Mouse (Mus musculus) adipocyte (in vitro differentiated cells): Measurements from ENCODE around the gene Sema4c.

Source experiments
- DNase-seq: peaks from one replicate; pipeline ENCODE4 v3.0.0-alpha.2; 2016; ENCODE audit warnings: low spot score

Gene Sema4c

DNA sequence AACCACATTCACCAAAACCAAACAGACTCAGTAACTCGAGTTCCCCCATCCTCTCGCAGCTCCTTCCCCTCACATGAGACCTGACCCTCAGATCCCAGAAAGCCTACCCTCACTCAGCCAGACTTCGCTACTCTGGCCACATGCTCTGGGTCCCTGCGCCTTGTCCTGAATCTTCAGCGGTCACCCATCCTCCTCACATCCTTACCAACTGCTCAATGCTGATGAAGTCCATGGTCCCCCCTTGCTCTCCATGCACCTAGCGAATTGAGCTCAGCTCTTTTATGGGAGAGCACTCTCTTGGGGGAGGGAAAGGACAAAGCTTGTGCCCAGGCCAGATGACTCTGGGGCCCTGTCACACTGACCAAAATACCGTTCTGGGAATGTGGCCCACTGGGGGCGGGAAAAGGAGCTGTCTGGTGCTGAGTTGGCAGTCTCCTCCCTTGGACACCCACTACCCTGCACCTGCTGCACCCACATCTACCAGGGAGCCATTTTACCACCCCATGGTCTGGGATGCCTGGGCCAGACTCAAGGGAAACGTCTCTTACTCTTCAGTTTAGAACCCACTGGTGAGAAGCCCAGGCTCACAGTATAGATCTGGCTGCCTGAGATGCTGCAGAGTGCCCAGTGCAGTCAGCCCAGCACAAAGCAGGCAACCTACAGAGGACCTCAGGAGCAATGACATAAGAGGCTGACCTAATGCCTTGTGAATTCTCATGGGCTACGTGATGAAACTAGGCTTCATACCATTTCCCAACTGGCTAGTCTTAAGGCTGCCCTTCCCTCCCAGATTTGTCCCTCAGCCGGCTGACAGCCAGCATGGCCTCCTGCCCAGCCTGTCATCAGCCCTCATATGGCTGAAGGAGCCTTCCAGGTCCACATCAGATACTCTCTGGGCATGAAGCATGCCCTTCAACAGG is 22.4 kb downstream of the Sema4c start:
- peak; percentile 91 for DNase-seq

GRCm38 (mm10) chr1:36534595-36535058 is 23.5 kb downstream of the Sema4c start:
- DNase-seq, result no peak

DNA sequence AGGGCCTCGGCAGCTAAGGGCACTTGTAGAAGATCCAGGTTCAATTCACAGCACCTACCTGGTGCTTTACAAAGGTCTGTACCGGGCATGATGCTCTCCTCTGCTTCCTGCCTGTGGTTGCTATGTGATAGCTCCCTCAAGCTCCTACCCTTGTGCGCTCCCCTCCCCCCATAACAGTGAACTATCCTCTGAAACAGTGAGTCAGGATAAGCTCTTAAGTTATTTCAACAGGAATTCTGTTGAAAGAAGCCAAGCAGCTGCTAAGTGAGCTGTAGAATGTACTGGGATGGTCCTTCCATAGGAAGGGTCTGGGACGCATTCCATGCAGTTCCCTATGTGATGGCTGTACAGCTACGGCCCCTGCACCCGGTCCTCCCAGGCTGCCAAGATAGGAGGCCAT is 24.6 kb downstream of the Sema4c start:
- DNase-seq, result no peak

DNA sequence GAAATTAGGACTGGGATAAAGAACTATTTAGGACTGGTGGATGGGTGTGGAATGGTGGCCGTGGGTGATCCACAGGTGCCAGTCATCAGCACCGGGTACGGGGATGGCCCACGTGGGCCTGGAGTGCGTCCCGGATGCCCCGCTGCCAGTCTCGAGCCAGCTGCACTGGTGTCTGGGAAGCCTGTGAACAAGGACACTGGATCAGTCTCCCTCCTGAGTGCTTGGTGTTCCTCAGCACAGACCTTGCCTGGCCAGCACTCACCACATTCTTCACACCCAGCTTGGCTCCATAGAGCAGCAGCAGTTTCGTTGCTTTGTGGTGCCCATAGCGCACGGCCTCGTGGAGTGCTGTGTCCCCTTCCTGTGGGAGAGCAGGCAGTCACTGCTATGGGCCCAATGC is 26.7 kb downstream of the Sema4c start:
- no peak for DNase-seq

- DNase-seq, result no peak
Measured at GRCm38 (mm10) chr1:36530962-36531361, 27.2 kb downstream of the Sema4c start.

- no peak for DNase-seq
Measured at GRCm38 (mm10) chr1:36530485-36530884, 27.7 kb downstream of the Sema4c start.

DNA sequence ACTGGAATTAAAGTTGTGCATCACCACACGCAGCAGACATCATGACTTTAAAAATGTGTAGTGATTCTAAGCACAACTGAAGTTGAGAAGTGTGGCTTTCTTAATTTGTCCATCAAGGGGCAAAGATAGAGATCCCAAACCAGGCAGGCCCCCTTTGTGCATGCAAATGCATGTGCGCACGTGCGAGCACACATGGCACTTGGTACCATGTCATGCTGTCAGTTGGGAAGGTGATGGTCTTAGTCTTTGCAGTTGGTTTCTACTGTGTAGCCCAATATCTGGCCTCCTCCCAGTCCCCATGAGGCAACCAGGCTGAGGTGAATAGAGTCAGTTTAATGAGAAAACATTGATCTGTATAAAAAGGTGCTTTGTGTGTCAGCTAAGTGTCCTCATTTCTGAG is 28.3 kb downstream of the Sema4c start:
- DNase-seq, result no peak

DNA sequence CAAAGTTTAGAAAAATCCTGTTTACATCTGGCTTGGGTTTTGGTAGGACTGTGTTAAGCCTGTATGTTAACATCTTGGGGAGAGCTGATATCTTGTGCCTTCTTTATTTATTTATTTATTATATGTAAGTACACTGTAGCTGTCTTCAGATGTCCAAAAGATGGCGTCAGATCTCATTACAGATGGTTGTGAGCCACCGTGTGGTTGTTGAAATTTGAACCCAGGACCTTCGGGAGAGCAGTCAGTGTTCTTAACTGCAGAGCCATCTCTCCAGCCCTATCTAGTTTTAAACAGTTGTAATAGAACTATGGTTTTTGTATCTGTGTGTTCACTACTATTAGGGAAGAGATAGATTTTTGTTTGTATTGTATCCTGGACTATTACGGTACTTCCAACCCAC is 28.9 kb downstream of the Sema4c start:
- no peak for DNase-seq

DNA sequence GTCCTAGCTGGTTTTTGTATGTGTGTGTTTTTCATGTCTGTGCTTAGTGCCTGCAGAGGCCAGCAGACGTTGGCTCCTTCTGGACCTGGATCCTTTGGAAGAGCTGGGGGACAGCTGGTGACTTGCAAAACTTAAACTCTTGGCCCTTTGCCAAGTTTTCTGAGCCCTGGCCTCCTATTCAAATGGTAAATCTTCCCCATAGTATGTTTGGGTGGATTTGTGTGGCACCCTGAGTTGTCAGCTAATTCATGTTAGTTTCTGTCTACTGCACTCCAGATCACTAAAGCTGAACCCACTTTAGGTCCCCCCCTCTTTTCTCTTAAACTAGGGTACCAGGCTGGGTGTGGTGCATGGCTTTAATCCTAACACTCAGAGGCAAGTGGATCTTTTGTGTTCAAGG is 29.8 kb downstream of the Sema4c start:
- DNase-seq, result peak; percentile 53

DNA sequence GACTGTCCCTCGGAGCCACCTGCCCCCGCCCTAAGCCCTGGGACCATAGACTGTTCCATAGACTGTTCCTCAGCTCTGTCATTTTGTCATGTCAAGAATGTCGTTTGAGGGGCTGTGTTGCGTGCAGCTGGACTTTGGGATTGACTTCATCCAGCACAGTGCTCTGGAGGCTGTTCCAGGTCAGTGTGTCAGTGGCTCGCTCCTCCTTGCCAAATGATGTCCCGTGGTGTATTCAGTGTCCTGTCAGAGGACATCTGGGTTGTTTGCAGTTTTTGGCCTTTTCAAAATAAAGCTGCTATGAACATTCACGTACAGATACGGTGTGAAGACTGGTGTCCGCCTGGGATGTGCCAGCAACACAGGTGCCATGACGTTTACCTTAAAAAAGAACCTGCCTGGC is 31.2 kb downstream of the Sema4c start:
- DNase-seq, result no peak

- DNase-seq, result no peak
Measured at GRCm38 (mm10) chr1:36525774-36526173, 32.4 kb downstream of the Sema4c start.

GRCm38 (mm10) chr1:36524058-36524457 is 34.1 kb downstream of the Sema4c start:
- DNase-seq, result no peak

DNA sequence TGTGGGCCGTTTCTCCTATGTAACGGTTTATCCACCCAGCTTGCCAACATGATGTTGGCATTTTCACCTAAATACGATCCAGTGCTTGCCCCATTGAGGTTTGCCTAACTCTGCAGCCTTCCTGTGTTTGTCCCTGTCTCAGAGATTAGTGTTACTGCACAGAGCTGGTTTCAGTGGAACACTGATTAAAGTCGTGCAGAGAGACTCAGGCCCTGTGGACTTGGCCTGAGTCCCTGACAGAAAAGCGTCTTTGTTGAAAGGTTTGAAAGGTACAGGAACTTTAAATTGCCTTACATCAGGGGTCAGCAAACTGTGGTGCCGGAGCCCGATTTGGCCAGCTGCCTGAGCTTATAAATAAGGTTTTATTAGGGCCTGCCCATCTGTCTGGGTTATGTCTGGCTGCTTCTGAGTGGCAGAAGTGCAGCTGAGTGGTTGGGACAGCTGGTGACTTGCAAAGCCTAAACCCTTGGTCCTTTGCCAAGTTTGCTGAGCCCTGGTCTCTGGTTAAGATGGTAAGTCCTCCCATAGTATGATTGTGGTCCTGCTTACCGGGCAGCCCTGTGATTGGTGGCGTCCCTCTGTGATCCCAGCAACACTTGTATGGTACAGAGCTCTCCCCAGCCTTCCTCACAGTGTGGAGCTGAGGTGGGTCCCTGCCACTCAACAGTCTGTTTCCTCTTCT is 34.7 kb downstream of the Sema4c start:
- no peak for DNase-seq

DNA sequence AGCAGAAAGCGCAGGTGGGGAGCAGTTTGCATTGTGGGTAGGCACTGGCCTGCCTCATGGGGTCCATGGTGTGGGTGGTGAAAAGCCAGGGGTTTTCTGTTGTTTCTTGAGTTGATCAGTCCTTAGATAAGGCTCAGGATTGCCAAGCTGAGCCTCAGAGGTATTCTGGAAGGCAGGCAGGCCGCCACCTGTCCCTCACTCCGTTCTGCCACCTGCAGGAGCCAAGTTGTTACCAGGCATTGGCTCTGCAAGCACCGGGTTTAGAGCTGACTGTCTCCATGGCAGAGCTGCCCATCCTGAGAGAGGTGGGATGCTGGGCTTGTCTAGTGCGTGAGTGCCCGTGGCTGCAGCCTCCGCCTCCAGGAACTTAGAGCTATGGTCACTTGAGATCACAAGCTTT is 35.9 kb downstream of the Sema4c start:
- DNase-seq, result no peak

DNA sequence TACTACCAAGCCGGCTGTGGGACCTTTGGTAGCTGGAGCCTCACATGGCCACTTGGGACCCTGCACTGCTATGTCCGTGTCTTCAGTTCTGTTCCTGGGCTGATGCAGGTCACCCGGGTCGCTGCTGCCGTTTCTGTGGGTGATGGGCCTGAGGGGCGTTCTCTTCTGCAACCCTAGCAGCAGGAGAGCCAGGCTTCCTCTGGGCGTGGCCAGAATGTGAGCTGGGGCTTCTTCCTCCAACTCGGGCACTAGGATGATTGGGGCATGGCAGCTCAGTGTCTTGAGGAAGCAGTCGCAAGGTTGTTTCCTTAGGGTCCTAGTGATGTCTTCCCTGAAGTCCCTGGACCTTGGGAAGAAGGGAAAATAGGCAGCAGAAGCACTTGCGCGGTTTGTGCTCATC is 38.5 kb downstream of the Sema4c start:
- DNase-seq, result no peak

- DNase-seq, result no peak
Measured at GRCm38 (mm10) chr1:36518259-36518658, 39.9 kb downstream of the Sema4c start.

- DNase-seq, result peak; percentile 30
Measured at GRCm38 (mm10) chr1:36513718-36514117, 44.4 kb downstream of the Sema4c start.

DNA sequence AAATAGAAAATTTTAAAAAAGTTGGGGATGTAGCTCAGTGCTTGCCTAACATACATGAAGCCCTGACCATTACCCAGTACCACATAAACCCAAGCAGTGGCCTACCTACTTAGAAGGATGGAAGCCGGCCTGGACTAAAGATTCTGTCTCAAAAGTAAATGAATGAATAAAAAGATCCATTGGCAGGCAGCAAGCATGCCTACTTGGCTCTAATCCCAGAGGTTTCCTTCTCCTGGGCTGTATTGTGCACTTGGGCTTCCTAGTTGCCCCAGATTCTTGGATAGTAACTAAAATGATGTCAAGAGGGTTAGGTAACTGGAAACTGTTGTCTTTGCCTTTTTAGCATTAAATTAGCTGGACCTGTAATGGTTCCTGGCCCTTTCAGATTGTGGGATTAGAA is 44.8 kb downstream of the Sema4c start:
- DNase-seq, result peak; percentile 79

DNA sequence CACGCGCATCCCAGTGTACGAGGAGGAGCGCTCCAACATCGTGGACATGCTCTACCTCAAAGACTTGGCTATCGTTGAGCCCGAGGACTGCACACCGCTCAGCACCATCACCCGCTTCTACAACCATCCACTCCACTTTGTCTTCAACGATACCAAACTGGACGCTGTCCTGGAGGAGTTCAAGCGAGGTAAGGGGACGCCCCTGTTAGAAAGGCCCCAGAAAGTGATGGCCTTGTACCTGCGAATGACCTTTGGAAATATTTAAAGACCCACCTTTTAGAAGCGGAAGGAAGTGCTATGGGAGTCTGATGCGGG is 45.2 kb downstream of the Sema4c start:
- no peak for DNase-seq

DNA sequence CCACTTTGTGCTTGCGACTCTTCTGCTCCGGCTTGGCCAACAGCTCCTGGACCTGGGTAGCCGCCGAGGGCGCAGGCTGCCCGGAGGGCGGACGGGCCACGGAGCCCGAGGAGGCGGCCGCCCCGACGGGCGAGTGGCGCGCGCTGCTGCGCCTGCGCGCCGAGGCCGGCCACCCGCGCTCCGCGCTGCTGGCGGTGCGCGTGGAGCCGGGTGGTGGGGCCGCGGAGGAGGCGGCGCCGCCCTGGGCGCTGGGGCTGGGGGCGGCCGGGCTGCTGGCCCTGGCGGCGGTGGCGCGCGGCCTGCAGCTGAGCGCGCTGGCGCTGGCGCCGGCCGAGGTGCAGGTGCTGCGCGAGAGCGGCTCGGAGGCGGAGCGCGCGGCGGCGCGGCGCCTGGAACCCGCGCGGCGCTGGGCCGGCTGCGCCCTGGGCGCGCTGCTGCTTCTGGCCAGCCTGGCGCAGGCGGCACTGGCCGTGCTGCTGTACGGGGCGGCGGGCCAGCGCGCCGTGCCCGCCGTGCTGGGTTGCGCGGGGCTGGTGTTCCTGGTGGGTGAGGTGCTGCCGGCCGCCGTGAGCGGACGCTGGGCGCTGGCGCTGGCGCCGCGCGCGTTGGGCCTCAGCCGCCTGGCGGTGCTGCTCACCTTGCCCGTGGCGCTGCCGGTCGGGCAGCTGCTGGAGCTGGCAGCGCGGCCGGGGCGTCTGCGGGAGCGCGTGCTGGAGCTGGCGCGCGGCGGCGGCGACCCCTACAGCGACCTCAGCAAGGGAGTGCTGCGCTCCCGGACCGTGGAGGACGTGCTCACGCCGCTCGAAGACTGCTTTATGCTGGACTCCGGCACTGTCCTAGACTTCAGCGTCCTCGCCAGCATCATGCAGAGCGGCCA is 45.8 kb downstream of the Sema4c start:
- peak; percentile 15 for DNase-seq

DNA sequence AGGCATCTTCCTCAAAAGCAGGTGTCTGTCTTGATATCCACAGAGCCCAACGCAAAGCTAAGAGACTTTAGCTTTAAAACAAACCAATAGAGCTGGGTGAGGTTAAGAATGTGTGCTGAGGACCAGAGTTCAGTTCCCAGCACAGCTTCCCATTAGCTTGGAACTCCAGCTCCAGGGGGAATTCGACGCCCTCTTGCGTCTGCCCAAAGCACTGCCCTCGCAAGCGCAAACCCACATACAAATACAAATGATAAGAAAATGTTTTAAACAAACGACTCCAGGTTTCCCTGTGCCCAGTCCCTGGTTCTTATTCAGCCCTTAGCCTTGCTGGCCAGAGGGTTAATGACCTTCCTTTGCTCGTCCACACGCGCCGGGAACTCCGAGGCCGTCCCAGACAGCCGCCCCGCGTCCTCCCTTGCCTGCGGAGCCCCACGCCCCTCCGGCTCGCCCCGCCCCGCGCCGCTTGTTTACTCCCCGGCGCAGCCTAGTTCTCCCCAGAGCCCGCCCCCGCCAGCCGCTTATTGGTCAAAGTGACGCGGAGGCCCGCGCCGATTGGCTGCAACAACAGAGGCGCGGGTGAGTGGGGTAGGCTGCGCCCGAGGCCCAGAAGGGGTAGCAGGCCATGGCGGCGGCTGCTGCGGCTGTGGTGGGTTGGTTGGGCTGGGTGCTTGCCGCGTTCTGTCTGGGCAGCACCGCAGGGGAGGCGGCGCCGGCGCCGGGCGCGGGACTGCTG is 46.7 kb downstream of the Sema4c start, which contains the start of gene Cnnm3:
Gene Cnnm3, plus strand, starts transcription at position 579 of the 733 bp plus-strand sequence.
- DNase-seq, result peak; percentile 98

DNA sequence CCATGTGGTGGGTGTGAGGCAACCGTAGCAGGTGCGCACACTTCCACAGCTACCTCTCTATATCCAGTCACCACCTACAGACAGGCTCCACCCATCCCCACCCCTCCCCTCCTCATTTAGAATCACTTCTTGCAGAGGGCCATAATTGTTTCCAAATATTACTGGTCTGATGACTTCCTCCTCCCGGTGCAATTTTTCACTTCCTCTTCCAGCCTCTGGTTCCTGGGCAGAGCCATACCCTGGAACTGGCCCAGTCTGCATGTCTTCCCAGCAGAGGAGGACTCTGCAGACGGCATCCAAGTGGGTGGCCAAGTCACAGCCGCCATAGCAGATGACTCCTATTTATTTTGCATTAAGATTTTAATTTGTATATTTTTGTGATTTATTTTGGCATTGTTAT is 49.9 kb downstream of the Sema4c start:
- no peak for DNase-seq
